Mouse (Mus musculus) thymus, adult 18-20 months (tissue): ENCODE measurements around the gene Capzb.

ENCODE experiments used
- DNase-seq, 2 experiments: peaks; one replicate each; pipeline ENCODE4 v3.0.0; 2022; ENCODE audit warnings: mixed read lengths in 2 of 2

The Capzb gene

GRCm38 (mm10) chr4:139241678-139242606 is 49.2 kb downstream of the Capzb start:
- peak in 1 of 2 experiments; percentile 39 for DNase-seq

GRCm38 (mm10) chr4:139242607-139242955 is 49.9 kb downstream of the Capzb start:
- no peak for DNase-seq

GRCm38 (mm10) chr4:139244176-139244575 is 51.5 kb downstream of the Capzb start:
- no peak for DNase-seq

- DNase-seq, result no peak
Observed at GRCm38 (mm10) chr4:139244766-139245165, 52.1 kb downstream of the Capzb start.

- no peak for DNase-seq
Observed at GRCm38 (mm10) chr4:139245534-139245933, 52.8 kb downstream of the Capzb start.

GRCm38 (mm10) chr4:139246130-139246877 is 53.6 kb downstream of the Capzb start:
- no peak for DNase-seq

GRCm38 (mm10) chr4:139247966-139248365 is 55.3 kb downstream of the Capzb start:
- no peak for DNase-seq

GRCm38 (mm10) chr4:139248736-139249135 is 56.0 kb downstream of the Capzb start:
- DNase-seq, result no peak

- no peak for DNase-seq
Observed at GRCm38 (mm10) chr4:139250043-139250442, 57.3 kb downstream of the Capzb start.

- no peak for DNase-seq
Observed at GRCm38 (mm10) chr4:139250886-139251285, 58.2 kb downstream of the Capzb start.

- DNase-seq, result peak; percentile 50 to 51
Observed at GRCm38 (mm10) chr4:139252051-139252760, 59.5 kb downstream of the Capzb start.

- no peak for DNase-seq
Observed at GRCm38 (mm10) chr4:139253206-139253605, 60.5 kb downstream of the Capzb start.

GRCm38 (mm10) chr4:139256146-139256545 is 63.4 kb downstream of the Capzb start:
- DNase-seq, result no peak

- DNase-seq, result no peak
Observed at GRCm38 (mm10) chr4:139256708-139257107, 64.0 kb downstream of the Capzb start.

GRCm38 (mm10) chr4:139258621-139259301 is 66.1 kb downstream of the Capzb start:
- no peak for DNase-seq

GRCm38 (mm10) chr4:139259302-139259871 is 66.7 kb downstream of the Capzb start:
- no peak for DNase-seq

GRCm38 (mm10) chr4:139262981-139263380 is 70.3 kb downstream of the Capzb start:
- no peak for DNase-seq

- no peak for DNase-seq
Observed at GRCm38 (mm10) chr4:139265783-139266499, 73.2 kb downstream of the Capzb start.

GRCm38 (mm10) chr4:139266500-139266865 is 73.8 kb downstream of the Capzb start:
- DNase-seq, result no peak

GRCm38 (mm10) chr4:139267335-139267734 is 74.6 kb downstream of the Capzb start:
- DNase-seq, result no peak

- no peak for DNase-seq
Observed at GRCm38 (mm10) chr4:139268242-139268641, 75.5 kb downstream of the Capzb start.

- DNase-seq, result no peak
Observed at GRCm38 (mm10) chr4:139270168-139270567, 77.5 kb downstream of the Capzb start.
